Mouse (Mus musculus): ENCODE measurements around the gene Rab5c. TPM values are rescaled to one million over a fixed set of nuclear protein-coding genes. Genes with fewer than 3 reads are reported as not detected.

Rab5c gene
- polyA plus RNA-seq, 1 experiment from 2014 or later: 25.2 TPM

- Histone ChIP-seq H3K9me3 (no peaks in the 10 kb centered on the region), H3K4me3 (replicated peaks) (no peak overlapping the region), H3K27me3 (no peaks in the 10 kb centered on the region), H3K36me3 (replicated peaks) (peaks cover 15% of the 10 kb centered on the region; the same call in 1 of the 2 replicates), H3K27ac (no peak overlapping the region), H3K4me1 (0 out of 2 replicates have a peak, but pooled peaks cover 3% of the 10 kb centered on the region), H3K4me2 (no peak overlapping the region), H3K9ac (no peak overlapping the region)
- ATAC-seq (ENCODE audit: low FRiP score): no peak
- 97% methylated on average over 4 of the region's 4 CpGs for whole genome bisulfite sequencing
Observed at GRCm38 (mm10) chr11:100729976-100730375, 8.0 kb downstream of the Rab5c start.

GRCm38 (mm10) chr11:100728601-100729000 is 9.4 kb downstream of the Rab5c start:
- Histone ChIP-seq H3K4me2 (no peak overlapping the region), H3K4me3 (replicated peaks) (no peak overlapping the region), H3K4me1 (0 out of 2 replicates have a peak, but pooled peaks cover 3% of the 10 kb centered on the region), H3K27me3 (no peaks in the 10 kb centered on the region), H3K9ac (no peak overlapping the region), H3K36me3 (replicated peaks) (peaks cover 15% of the 10 kb centered on the region; the same call in 1 of the 2 replicates), H3K27ac (no peak overlapping the region), H3K9me3 (no peaks in the 10 kb centered on the region)
- no peak for ATAC-seq (ENCODE audit: low FRiP score)
- 90% methylated on average over 6 of the region's 6 CpGs for WGBS

GRCm38 (mm10) chr11:100727201-100727600 is 10.8 kb downstream of the Rab5c start:
- 93% methylated on average over 3 of the region's 3 CpGs for WGBS
- no peak overlapping the region for H3K27ac ChIP-seq
- no peak for ATAC-seq (ENCODE audit: low FRiP score)
- H3K4me3 ChIP-seq (replicated peaks): no peak overlapping the region
- H3K4me2 ChIP-seq: no peak overlapping the region
- H3K4me1 ChIP-seq: peaks cover 6% of the 10 kb centered on the region; the same call in 1 of the 2 replicates
- no peaks in the 10 kb centered on the region for H3K27me3 ChIP-seq
- H3K9me3 ChIP-seq: no peaks in the 10 kb centered on the region
- no peak overlapping the region for H3K9ac ChIP-seq
- H3K36me3 ChIP-seq (replicated peaks): peaks cover 15% of the 10 kb centered on the region; the same call in 1 of the 2 replicates

- no peak overlapping the region for H3K27ac ChIP-seq
- 62% methylated on average over 5 of the region's 5 CpGs for WGBS
- peaks cover 22% of the 10 kb centered on the region for H3K4me1 ChIP-seq
- H3K9me3 ChIP-seq: no peaks in the 10 kb centered on the region
- H3K4me2 ChIP-seq: no peak overlapping the region
- H3K9ac ChIP-seq: no peak overlapping the region
- H3K36me3 ChIP-seq (replicated peaks): peaks cover 12% of the 10 kb centered on the region; the same call in 1 of the 2 replicates
- no peak for ATAC-seq (ENCODE audit: low FRiP score)
- H3K4me3 ChIP-seq (replicated peaks): no peak overlapping the region
- no peaks in the 10 kb centered on the region for H3K27me3 ChIP-seq
Observed at GRCm38 (mm10) chr11:100724919-100725512, 13.0 kb downstream of the Rab5c start.

GRCm38 (mm10) chr11:100722493-100723028 is 15.5 kb downstream of the Rab5c start:
- Histone ChIP-seq H3K27me3 (no peaks in the 10 kb centered on the region), H3K4me3 (replicated peaks) (no peak overlapping the region), H3K9ac (no peak overlapping the region), H3K36me3 (replicated peaks) (peaks cover 20% of the 10 kb centered on the region), H3K4me2 (no peak overlapping the region), H3K27ac (no peak overlapping the region), H3K9me3 (no peaks in the 10 kb centered on the region), H3K4me1 (peaks cover 22% of the 10 kb centered on the region)
- no peak for ATAC-seq (ENCODE audit: low FRiP score)
- WGBS: 70% methylated on average over 2 of the region's 2 CpGs

- Histone ChIP-seq H3K4me1 (peaks cover 22% of the 10 kb centered on the region), H3K9me3 (no peaks in the 10 kb centered on the region), H3K27ac (peak overlapping the region; percentile 26; the same call in 1 of the 2 replicates), H3K36me3 (replicated peaks) (peaks cover 26% of the 10 kb centered on the region), H3K4me3 (replicated peaks) (no peak overlapping the region), H3K9ac (no peak overlapping the region), H3K27me3 (no peaks in the 10 kb centered on the region), H3K4me2 (no peak overlapping the region)
- no peak for ATAC-seq (ENCODE audit: low FRiP score)
- 69% methylated on average over 8 of the region's 8 CpGs for WGBS
Observed at GRCm38 (mm10) chr11:100721776-100722492, 16.1 kb downstream of the Rab5c start.

GRCm38 (mm10) chr11:100721254-100721653 is 16.8 kb downstream of the Rab5c start:
- Histone ChIP-seq H3K9ac (no peak overlapping the region), H3K4me3 (replicated peaks) (no peak overlapping the region), H3K4me1 (peaks cover 22% of the 10 kb centered on the region), H3K36me3 (replicated peaks) (peaks cover 32% of the 10 kb centered on the region), H3K9me3 (no peaks in the 10 kb centered on the region), H3K27ac (peak overlapping the region; percentile 53; the same call in 1 of the 2 replicates), H3K27me3 (no peaks in the 10 kb centered on the region), H3K4me2 (no peak overlapping the region)
- WGBS: 50% methylated on average over 4 of the region's 4 CpGs
- ATAC-seq (ENCODE audit: low FRiP score): no peak

GRCm38 (mm10) chr11:100720345-100720744 is 17.7 kb downstream of the Rab5c start:
- no peaks in the 10 kb centered on the region for H3K27me3 ChIP-seq
- no peak overlapping the region for H3K27ac ChIP-seq
- H3K36me3 ChIP-seq (replicated peaks): peaks cover 42% of the 10 kb centered on the region
- no peak overlapping the region for H3K4me3 ChIP-seq (replicated peaks)
- WGBS: 83% methylated on average over 5 of the region's 5 CpGs
- H3K4me2 ChIP-seq: no peak overlapping the region
- H3K9me3 ChIP-seq: no peaks in the 10 kb centered on the region
- H3K9ac ChIP-seq: no peak overlapping the region
- H3K4me1 ChIP-seq: peaks cover 22% of the 10 kb centered on the region
- no peak for ATAC-seq (ENCODE audit: low FRiP score)

- Histone ChIP-seq H3K27ac (no peak overlapping the region), H3K9me3 (no peaks in the 10 kb centered on the region), H3K4me1 (peaks cover 22% of the 10 kb centered on the region), H3K27me3 (no peaks in the 10 kb centered on the region), H3K4me2 (no peak overlapping the region), H3K9ac (no peak overlapping the region), H3K36me3 (replicated peaks) (peaks cover 42% of the 10 kb centered on the region), H3K4me3 (replicated peaks) (no peak overlapping the region)
- 91% methylated on average over 11 of the region's 11 CpGs for WGBS
- ATAC-seq (ENCODE audit: low FRiP score): no peak
Observed at GRCm38 (mm10) chr11:100719893-100720292, 18.1 kb downstream of the Rab5c start.

GRCm38 (mm10) chr11:100719312-100719711 is 18.7 kb downstream of the Rab5c start:
- no peak overlapping the region for H3K4me3 ChIP-seq (replicated peaks)
- H3K9me3 ChIP-seq: no peaks in the 10 kb centered on the region
- peaks cover 42% of the 10 kb centered on the region for H3K36me3 ChIP-seq (replicated peaks)
- 82% methylated on average over 3 of the region's 3 CpGs for WGBS
- no peak for ATAC-seq (ENCODE audit: low FRiP score)
- H3K27me3 ChIP-seq: no peaks in the 10 kb centered on the region
- no peak overlapping the region for H3K4me2 ChIP-seq
- H3K4me1 ChIP-seq: peaks cover 24% of the 10 kb centered on the region
- H3K27ac ChIP-seq: no peak overlapping the region
- H3K9ac ChIP-seq: no peak overlapping the region

- H3K9me3 ChIP-seq: no peaks in the 10 kb centered on the region
- no peak overlapping the region for H3K9ac ChIP-seq
- no peak overlapping the region for H3K4me3 ChIP-seq (replicated peaks)
- no peak overlapping the region for H3K27ac ChIP-seq
- H3K36me3 ChIP-seq (replicated peaks): peaks cover 42% of the 10 kb centered on the region
- ATAC-seq (ENCODE audit: low FRiP score): no peak
- no peaks in the 10 kb centered on the region for H3K27me3 ChIP-seq
- no peak overlapping the region for H3K4me2 ChIP-seq
- 89% methylated on average over 4 of the region's 4 CpGs for WGBS
- peaks cover 29% of the 10 kb centered on the region for H3K4me1 ChIP-seq
Observed at GRCm38 (mm10) chr11:100718866-100719265, 19.1 kb downstream of the Rab5c start.

- H3K27ac ChIP-seq: no peak overlapping the region
- H3K4me2 ChIP-seq: no peak overlapping the region
- H3K36me3 ChIP-seq (replicated peaks): peaks cover 42% of the 10 kb centered on the region
- H3K27me3 ChIP-seq: no peaks in the 10 kb centered on the region; the same call in 1 of the 2 replicates
- peaks cover 33% of the 10 kb centered on the region for H3K4me1 ChIP-seq
- H3K4me3 ChIP-seq (replicated peaks): no peak overlapping the region
- no peaks in the 10 kb centered on the region for H3K9me3 ChIP-seq
- ATAC-seq (ENCODE audit: low FRiP score): no peak
- no peak overlapping the region for H3K9ac ChIP-seq
- 95% methylated on average over 7 of the region's 7 CpGs for WGBS
Observed at GRCm38 (mm10) chr11:100718462-100718861, 19.6 kb downstream of the Rab5c start.
